Mouse (Mus musculus) adrenal gland, postnatal 36 days (tissue): ENCODE data around the gene Cnot1. TPM values are rescaled to one million over a fixed set of nuclear protein-coding genes. Genes with fewer than 3 reads are reported as not detected.
"Not testable (repeated sequence)": the region's sequence is repeated elsewhere in the genome, so short reads cannot be mapped to it uniquely, and the experiment has no call there.

ENCODE experiments used
- DNase-seq, 2 experiments: peaks; one replicate each; pipeline ENCODE4 v3.0.0; 2021; ENCODE audit warnings: mixed read lengths in 1 of 2
- total RNA-seq, 2 experiments: library from RNA; stranded (reverse); gene quantifications; 2 replicates each; pipeline ENCODE4 v1.2.3; 2021

Gene Cnot1
- total RNA-seq, 2 experiments from 2014 or later: 148 to 168 TPM

DNA sequence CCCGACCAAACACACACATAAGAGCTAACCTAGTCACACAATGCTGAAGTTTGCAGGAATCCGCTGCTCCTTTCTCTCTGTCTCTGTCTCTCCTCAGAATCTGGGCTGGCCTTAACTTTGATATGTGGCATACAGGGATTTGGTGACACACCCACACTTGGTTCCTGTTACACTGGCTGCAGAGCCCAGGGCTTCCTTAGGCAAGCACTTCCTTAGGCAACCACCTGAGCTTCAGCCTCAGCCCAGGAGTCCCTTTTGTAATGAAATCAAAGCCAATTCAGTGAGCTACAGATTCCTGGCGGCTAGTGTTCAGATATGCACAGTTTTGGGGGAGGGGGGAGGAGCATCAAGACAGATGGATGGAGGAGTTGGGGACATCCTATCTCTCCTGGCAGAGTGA, 10.3 kb upstream of the Cnot1 start:
- no peak for DNase-seq

DNA sequence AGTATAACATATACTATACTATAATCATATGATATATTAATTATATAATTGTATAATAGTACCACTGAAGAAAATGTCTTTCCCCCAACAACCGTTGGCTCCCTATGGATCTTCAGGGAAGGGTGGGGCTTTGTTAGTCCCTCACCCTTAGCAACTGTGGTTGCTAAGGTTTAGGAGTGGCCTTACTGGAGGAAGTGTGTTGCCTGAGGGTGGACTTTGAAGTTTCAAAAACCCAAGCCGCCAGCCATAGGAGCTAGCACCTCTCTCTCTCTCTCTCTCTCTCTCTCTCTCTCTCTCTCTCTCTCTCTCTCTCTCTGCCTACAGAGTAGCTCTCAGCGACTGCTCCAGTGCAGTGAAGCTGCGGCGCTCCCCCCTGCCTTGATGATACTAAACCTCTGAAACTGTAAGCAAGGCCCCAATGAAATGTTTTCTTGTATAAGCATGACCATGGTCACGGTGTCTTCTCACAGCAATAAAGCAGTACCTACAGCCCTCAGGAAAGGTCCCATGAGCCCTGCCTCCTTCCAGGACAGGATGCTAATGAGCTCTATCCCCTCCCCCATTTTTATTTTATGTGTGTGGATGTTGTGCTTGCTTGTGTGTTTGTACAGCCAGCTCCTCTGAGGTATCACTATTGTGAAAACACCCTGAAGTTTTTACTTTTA, 8.9 kb upstream of the Cnot1 start:
- DNase-seq: no peak

DNA sequence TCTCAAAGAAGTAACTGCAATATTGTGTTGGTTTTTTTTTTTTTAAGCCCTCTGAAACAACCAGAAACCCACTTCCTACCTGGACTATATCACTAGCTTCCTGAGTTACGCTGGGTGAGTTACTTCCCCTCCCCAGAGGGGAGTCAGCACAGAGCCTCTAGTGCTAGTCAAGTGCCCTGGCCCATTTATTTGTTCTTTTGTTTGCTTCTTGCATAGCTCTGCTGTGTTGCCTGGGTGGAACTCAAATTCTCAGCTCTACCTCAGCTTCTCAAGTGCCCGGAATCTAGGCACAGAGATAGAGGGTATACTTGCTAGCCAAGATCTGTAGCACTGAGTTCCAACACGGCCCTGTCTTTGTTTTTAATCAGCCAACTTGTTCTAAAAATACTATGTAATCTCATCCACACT, 2.9 kb upstream of the Cnot1 start:
- no peak for DNase-seq

DNA sequence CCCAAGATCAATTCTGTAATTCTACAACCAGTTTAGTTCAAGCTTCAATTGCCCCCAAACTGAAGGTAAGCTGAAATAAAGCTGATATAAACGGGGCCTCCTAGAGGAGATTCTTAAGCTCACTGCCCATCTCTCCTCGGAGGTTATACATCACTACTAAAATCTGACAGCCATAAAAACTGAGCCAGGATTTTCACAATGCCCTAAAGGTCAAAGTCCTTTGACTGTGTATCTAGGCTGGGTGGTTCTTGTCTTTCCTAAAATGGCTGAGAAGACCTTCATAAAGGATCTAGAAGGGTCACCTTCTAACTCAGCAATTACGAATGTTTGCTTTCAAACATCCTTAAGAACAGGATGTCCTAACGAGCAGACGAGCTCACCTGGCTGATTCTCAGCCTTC, 1.9 kb upstream of the Cnot1 start:
- no peak for DNase-seq

DNA sequence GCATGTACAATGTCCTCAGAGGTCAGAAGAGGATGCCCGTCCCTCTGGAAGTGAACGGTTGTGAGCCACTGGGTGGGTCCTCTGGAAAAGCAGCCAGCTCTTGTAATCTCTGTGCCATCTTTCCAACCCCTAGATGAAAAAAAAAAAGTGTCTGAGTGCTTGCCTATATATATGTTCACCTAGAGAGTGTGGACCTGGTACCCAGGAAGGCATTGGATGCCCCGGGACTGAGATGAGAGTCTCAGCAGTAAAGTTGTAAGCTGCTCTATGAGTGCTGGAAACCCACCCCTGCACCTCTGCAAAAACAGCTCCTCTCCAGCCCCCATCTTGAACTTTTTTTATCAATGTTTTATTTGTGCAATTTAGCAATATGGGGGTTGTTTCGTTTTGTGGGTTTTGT, 1.4 kb upstream of the Cnot1 start:
- DNase-seq: no peak

DNA sequence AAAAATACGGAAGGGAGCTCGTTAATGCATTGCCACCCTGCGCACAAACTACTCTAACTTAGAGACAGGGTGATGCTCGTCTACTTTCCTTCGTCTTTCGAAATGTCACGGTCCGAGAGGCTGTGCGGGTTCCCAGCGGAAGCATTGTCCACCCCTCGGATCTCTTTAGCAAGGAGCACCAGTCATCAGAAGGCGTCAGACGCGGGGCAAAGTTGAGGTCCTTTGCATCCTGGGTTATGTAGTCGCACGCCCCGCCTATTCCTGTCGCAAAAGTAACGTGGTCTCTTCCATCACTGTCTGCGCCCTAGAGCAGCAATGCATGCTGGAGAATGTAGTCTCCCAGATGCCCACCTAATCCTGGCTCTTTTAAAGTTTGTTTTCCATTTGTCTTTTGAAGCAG, 597 bp upstream of the Cnot1 start:
- DNase-seq: peak; percentile 92 to 93

DNA sequence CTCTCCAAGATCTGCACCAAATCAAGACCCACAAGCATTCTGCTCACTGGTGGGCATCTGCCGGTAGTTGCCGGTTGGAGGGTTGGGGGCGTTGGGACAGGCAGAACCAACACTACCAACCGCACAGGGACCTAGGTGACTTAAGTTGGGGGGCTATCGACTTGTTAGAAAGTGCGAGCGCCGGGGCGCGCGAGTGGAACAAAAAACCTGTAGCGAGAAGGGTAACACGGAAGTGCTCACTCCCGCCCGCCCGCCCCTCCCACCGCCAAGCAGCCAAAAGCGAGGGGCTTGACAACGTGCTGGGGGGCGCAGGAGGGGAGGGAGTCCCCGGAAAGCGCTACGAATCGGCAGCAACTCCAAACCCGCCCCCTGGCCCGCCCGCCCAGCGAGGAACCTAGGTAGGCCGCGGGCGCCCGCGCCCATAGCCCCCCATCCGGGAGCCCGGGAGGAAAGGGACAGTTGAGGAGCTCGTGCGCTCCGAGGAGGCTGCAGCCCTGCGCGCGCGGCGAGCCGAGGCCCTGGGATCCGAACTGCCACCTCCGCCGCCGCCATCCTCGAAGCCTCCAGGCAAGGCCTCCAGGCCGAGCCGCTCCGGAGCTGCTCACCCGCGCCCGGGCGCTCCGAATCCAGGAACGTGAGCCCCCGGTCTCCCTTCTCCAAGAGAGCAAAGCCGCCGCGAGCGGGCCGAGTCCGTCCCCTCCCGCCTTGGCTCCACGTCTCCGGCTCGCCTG, 638 bp downstream of the Cnot1 start:
- DNase-seq: peak; percentile 12 to 57

DNA sequence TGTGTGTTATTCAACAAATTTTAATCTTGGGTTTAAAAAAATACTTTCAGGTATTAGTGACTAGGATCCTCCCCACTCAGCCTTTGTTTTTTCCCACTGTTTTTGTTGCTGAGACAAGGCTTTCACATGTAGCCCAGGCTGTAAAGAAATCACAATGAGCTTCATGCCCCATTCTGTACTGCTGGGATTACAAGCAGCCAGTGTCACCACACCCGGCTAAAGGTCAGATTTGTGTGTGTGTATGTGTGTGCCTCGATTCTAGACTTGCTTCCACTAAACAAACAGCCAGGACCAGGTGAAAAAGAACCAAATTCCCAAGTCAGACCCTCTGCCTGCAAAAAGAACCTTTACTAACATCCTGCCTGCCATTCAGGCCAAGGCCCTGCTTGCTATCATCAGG, 1.8 kb downstream of the Cnot1 start:
- DNase-seq: no peak

DNA sequence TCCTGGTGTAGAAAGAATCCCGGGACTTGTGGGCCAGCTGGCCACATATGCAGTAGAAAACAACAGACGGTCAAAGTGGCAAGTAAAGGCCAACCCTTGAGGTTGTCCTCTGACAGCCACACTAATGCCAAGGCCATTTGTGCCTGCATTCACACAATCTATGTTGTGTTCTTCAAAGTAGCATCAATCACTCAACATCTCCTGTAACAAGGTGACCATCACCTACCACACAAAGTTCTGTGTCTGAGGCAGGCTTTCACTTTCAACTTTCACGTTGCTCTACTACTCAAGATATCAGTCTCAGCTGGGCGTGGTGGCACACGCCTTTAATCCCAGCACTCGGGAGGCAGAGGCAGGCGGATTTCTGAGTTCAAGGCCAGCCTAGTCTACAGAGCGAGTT, 5.0 kb downstream of the Cnot1 start:
- DNase-seq: no peak

DNA sequence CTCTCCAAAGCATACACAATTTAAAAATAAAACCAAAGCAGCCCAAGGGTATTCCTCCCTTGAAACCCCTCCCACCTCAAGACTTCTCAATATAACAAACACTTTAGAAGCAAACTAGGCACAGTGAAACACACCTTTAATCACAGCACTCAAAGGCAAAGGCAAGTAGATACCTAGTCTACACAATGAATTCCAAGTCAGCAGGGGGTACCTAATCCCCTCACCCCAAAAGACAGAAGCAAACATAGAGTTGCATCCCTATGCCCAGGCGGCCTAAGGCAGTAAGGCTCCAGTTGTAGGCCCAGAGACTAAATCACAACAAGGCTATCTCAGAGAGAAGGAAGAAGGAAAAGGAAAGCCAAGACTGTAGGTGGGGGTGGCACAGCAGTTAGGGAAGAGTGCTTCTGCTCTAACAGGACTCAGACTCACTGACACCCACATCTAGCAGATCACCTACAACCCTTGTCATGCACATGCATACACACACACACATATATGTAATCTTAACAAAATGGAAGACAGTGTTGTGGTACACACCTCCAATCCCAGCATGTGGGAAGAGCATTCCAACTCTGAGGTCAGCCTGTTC, 5.7 kb downstream of the Cnot1 start:
- DNase-seq: no peak

DNA sequence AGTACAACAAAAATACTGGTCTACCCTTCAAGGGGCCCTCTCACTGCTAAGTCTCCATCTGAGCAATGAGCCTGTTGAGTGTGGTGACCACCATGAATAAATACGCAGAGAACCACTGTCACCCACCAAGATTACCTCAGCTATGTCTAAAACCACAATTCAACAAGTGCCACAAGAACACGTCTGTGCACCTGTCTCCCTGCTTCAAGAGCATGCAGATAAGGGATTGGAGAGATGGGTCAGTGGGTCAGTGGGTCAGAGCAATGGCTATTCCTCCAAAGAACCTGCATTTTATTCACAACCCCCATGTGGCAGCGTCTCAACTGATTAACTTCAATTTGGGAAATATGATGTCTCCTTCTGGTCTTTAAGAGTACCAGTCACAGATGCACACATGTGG, 6.9 kb downstream of the Cnot1 start:
- no peak for DNase-seq

DNA sequence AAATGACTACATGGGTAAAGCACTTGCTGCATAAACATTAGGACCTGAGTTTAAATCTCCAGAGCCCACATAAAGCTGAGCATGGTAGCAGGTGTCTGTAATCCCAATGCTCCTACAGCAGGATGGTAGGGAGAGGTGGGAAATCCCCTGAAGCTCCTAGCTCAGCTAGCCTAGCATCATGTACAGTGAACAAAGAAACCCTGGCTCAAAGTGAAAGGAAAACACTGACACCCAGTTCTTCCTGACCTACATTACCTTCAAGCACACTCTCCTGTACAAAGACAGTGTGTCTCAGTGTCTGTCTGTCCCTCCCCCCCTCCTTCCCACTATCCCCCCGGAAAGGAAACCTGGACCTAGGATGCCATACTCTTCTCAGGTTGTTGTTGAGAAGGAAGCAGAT, 7.4 kb downstream of the Cnot1 start:
- DNase-seq: no peak

DNA sequence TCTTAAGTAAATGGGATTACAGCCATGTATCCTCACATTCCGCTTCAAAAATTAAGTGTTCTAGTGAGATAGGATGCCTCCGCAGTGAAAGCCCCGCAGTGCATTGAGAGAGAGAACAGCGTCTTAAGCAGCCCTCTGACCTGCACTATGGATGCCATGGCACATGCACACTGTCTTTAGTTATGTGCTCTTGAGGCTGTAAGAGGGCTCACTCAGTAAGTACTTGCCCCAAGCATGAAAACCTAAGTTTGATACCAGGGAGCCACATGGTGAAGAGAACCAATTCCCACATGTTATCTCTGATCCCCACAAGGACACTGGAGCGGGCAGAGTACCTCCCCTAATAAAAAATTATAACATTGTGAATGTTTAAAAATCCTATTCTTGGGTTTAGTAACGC, 8.1 kb downstream of the Cnot1 start:
- DNase-seq: no peak

DNA sequence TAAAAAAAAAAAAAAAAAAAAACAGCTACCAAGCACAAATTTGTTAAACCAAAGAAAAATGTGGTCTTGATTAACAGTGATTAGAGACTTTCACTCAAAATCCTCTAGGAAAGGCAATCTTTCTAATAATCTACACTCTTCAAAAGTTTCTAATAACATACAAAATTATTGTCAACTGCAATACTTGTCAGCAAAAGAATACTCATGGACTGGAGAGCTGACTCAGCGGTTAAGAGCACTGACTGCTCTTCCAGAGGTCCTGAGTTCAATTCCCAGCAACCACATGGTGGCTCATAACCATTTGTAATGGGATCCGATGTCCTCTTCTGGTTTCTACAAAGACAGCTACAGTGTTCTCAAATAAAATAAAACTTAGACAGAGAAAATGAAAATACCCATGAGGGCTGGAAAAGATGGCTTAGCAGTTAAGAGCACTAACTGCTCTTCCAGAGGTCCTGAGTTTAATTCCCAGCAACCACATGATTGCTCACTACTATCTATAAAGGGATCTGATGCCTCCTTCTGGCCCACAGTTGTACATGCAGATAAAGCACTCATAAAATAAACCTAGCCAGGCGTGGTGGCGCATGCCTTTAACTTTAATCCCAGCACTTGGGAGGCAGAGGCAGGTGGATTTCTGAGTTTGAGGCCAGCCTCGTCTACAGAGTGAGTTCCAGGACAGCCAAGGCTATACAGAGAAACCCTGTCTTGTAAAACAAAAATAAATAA, 11.8 kb downstream of the Cnot1 start:
- DNase-seq: not testable (repeated sequence)

DNA sequence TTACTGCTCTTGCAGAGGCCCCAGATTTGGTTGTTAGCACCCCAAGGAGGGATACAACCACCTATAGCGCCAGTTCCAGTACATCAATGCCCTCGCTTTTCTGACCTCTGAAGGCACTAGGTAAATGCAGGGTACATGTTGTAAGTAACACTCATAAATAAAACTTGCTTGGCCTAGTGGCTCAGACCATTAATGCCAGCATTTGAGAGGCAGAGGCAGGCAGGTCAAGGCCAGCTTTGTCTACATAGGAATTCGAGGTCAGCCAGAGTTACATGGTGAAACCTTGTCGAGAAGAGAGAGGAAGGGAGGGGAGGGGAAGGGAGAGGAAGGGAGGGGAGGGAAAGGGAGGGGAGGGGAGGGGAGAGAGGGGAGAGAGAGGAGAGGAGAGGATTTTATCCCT, 21.7 kb downstream of the Cnot1 start:
- DNase-seq: peak; percentile 39 to 52

DNA sequence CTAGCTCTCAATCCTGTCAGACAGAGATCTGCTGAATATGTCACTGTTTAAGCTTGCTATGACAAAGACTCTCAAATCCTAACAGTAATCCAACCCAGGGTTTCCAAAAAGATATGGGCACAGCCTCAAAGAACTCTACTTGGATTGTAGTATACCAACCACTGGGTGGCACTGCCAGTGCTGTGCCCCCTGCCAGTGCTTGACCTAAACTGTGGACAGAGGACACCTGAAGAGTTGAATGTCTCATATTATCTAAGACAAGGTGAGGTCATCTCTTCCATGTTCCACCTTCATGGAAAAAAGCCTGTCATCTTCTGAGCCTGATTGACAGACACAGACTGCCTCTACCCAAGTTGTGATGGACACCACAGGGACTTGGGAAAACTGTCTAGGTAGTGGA, 24.6 kb downstream of the Cnot1 start:
- DNase-seq: no peak

DNA sequence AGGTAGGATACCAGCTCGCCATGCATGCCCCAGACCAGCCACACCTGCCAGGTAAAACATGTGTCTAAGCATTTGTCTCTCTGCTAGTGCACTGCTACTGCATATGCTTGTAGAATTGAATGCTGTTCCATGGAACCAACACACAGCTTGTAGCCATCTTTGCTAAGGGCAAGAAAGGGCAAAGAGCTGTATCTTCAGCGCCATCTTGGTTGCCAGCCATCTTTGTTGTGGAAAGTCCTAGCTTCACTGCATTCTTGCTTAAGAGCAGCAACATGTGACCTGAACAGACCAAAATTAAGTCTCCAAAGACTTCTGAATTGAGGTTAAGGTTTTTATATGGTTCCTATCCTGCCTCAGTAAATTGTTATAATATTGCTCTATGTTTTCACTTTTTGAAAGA, 25.5 kb downstream of the Cnot1 start:
- no peak for DNase-seq

DNA sequence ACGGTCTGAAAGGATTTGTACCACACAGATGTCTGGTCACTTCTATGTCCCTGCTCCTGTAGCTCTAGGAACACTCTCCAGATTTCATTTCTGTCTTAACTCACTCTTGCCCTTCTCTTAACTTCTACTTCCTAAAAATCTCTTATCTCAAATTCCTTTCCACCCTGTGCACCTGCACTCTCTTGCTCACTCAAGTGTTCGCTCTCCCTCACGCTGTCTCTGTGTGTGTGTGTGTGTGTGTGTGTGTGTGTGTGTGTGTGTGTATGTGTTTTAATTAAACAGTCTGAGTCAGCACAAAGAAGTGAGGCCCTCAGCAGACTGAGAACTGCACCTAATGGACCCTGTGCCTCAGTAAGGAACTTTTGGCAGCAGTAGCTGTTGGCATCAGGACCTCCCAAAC, 26.2 kb downstream of the Cnot1 start:
- DNase-seq: no peak

DNA sequence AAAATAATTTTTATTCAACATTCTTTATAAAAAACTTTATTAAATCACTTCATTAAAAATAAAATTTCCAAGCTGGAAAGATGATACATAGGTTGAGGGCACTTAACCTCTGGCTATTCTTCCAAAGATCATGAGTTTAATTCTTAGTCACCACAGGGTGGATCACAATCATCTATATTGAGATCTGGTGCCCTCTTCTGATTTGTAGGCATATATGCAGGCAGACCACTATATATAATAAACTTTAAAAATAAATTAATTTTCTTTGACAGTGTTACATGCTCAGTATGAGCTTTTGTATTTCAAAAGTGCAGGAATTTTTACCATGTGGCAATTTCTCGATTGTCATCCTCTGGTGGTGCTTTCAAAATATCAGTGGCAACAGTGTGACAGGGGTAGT, 43.1 kb downstream of the Cnot1 start:
- no peak for DNase-seq

DNA sequence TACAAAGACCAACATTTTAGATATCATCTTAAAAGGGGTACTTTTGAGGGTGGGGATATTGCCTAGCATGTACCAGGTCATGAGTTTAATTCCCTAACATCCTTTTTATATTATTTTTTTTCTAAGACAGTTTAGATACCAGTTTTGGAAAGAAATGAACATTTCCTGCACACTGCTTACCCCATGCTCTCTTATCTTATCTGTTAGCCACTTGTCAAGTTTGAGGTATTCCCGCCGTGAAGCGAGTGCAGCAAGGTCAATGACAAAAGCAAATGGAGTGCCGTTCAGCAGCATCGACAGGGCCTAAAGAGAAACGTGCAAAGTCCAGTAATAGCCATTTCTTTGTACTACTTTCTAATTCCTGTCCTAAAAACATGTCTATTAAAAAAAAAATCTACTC, 46.9 kb downstream of the Cnot1 start:
- peak; percentile 34 for DNase-seq

DNA sequence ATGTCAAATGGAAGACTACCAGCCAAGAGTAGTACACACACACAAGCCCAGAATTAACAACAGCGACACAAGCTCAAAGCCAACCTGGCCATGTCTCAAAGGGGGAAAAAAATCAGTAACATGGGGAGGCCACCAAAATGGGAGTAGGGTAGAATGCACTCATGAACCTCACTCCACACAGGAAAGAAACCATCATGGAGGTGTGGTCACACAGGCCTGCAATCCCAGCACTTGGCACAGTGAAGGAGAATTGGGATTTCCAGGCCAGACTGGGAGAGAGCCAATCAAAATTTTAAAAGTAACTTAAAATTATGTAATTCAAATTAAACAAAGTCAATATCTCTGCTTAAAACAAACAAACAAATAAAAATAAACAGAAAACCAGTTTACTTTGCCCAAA, 55.3 kb downstream of the Cnot1 start:
- no peak for DNase-seq

DNA sequence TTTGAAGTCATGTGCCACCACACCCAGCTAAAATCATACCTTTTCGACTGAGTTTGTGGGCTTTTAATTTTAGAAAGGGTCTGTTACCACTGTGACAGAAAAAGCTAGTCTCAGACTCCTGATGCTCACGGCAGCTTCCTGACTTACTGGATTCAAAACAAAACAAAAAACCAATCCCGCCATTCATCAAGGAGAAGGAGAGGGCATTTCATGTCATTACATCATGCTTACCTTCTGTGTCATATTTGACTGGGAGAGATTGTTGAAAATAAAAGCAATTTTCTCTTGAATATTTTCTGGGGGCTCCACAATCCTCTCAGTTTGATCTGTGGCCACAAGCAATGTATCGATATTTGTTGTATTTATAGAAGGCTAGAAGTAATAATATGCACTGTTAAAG, 59.2 kb downstream of the Cnot1 start:
- DNase-seq: no peak

DNA sequence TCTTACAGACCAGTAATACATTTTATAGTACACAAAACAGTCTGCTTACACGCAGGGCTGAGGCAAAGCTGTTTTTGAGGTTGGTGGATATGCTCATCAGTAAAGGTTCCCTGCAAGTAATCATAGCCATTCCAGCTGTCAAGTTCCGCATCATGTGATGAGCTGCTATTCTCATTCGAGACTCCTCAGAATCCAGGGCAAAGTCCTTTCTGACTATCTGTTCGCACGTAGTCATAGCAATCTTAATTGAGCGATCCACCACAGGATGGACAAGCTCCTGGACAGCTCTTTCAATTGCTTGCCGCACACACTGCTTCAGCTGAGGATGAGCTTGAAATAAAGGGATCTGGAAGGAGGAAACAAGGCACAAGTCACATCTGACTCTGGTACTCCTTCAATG, 65.5 kb downstream of the Cnot1 start:
- DNase-seq: no peak
